Mouse (Mus musculus): Measurements from ENCODE around the gene Itpr1. TPM values are rescaled to one million over a fixed set of nuclear protein-coding genes. Genes with fewer than 3 reads are reported as not detected.
A peak's percentile ranks its signal among the peaks of the same experiment; 100 is the strongest.

Itpr1 gene
- polyA plus RNA-seq, 1 experiment from 2014 or later = 16.7 TPM

DNA sequence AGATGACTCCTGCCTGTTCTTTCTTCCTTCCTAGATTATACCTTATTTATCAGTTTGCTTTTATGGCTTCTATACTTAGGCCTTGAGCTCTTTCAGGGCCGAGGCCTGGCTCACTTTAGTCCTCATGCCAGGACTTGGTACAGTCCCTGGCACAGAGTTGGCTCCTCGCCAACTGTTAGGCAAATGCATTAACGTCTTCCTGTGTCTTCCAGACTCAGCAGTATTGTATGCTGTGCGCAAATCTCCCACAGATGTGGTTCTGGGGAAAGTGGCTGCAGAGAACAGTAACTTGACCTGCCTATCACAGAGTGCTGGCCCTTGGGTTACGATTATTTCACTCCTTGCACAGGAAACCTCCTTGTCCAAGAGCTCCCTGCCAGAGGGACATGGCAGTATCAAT lies 27.9 kb downstream of the Itpr1 start:
- Histone ChIP-seq H3K9ac (ENCODE audit: low read depth, low read length) (no peak overlapping the region), H3K4me2 (no peak overlapping the region), H3K4me3 (ENCODE audit: low read depth, low read length) (no peak overlapping the region), H3K9me3 (replicated peaks; ENCODE audit: control insufficient read depth, low read length) (no peaks in the 10 kb centered on the region), H3K4me1 (ENCODE audit: control insufficient read depth, insufficient read depth, low read length) (peaks cover 30% of the 10 kb centered on the region), H3K36me3 (ENCODE audit: control insufficient read depth, insufficient read depth, low read length) (no peaks in the 10 kb centered on the region), H3K27me3 (ENCODE audit: control insufficient read depth, insufficient read depth, low read length) (no peaks in the 10 kb centered on the region), H3K27ac (ENCODE audit: low read depth, low read length) (no peak overlapping the region)
- whole genome bisulfite sequencing (ENCODE audit: insufficient replicate concordance) = 71% methylated on average over 5 of the region's 5 CpGs
- ATAC-seq (replicated peaks; ENCODE audit: insufficient number of reproducible peaks, low FRiP score, low TSS enrichment) = no peak

DNA sequence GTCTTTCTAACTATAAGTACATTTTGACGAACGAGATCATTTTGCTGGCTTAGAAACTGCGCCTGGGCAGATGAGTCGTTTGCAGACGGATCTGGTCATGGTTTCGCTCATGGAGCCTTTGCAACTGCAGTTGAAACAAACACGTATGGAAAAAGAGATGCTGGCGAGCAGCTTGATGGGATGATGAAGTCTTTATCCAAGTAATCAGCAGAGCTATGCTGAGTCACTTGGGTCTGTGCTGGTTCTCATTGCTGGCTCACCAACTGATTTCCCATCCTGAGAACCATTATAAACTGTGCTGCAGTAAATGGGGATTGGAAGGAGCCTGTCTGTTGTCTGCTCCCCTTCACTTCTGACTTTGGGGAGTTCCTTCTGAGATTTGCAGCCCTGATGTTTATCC lies 31.7 kb downstream of the Itpr1 start:
- no peak overlapping the region for H3K4me2 ChIP-seq
- no peak overlapping the region for H3K4me3 ChIP-seq (ENCODE audit: low read depth, low read length)
- peaks cover 15% of the 10 kb centered on the region for H3K4me1 ChIP-seq (ENCODE audit: control insufficient read depth, insufficient read depth, low read length)
- H3K27ac ChIP-seq (ENCODE audit: low read depth, low read length) = no peak overlapping the region
- ATAC-seq (replicated peaks; ENCODE audit: insufficient number of reproducible peaks, low FRiP score, low TSS enrichment) = no peak
- no peaks in the 10 kb centered on the region for H3K36me3 ChIP-seq (ENCODE audit: control insufficient read depth, insufficient read depth, low read length)
- no peaks in the 10 kb centered on the region for H3K9me3 ChIP-seq (replicated peaks; ENCODE audit: control insufficient read depth, low read length)
- WGBS (ENCODE audit: insufficient replicate concordance) = 80% methylated on average over 8 of the region's 8 CpGs
- H3K27me3 ChIP-seq (ENCODE audit: control insufficient read depth, insufficient read depth, low read length) = no peaks in the 10 kb centered on the region
- no peak overlapping the region for H3K9ac ChIP-seq (ENCODE audit: low read depth, low read length)

DNA sequence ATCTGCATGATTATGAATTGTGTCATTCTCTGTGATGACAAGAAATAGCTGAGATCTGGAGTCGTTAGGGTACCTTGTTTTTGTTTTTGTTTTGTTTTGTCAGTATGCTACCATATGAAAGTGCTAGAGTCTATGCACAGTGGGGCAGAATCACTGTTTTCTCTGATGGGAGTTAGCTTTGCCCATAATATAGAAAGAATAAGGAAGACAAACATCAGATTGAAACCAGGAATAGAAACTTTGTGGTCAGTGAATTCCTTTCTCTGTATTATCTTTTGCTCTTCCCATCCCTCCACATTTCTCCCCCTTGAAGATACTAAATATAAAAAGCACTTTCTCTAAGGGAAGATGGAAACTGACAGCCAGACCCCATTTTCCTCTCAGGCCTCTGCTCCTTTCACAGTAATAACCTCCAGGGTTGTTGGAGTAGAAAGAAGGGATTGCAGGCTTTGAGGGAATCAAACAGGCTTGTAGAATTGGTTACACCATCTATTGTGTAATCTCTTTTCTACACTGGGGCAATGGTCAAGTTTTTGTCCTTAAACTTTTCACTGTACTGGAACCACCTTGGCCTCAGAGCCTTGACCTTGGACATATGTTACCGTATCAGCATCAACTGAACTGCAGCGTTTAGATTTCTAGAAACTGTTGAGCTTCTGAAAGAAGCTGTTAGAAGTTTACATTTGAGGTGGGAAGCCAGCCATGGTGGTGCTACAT lies 33.6 kb downstream of the Itpr1 start:
- Histone ChIP-seq H3K4me2 (no peak overlapping the region), H3K27ac (ENCODE audit: low read depth, low read length) (no peak overlapping the region), H3K4me1 (ENCODE audit: control insufficient read depth, insufficient read depth, low read length) (peaks cover 19% of the 10 kb centered on the region), H3K9ac (ENCODE audit: low read depth, low read length) (no peak overlapping the region), H3K27me3 (ENCODE audit: control insufficient read depth, insufficient read depth, low read length) (no peaks in the 10 kb centered on the region), H3K4me3 (ENCODE audit: low read depth, low read length) (no peak overlapping the region), H3K9me3 (replicated peaks; ENCODE audit: control insufficient read depth, low read length) (no peaks in the 10 kb centered on the region), H3K36me3 (ENCODE audit: control insufficient read depth, insufficient read depth, low read length) (no peaks in the 10 kb centered on the region)
- WGBS (ENCODE audit: insufficient replicate concordance) = 81% methylated on average over 3 of the region's 3 CpGs
- no peak for ATAC-seq (replicated peaks; ENCODE audit: insufficient number of reproducible peaks, low FRiP score, low TSS enrichment)

DNA sequence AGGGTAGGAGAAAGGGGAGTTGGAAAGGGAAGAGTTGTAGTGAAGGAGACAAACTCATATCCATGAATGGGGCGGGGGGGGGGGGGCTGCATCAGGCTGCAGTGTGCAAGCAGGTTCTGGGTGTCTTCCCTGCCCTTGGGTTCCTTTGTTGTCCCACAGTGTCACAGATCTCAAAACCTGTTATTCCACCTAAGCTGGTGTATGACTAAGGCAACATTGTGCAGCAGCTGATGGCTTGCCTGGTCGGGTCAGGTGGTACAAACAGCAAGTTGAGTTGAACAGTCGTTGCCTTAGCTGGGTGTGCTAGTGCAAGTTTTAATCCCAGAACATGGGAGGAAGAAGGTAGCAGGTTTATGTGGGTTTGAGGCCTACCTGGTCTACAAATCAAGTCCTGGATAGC lies 34.3 kb downstream of the Itpr1 start:
- Histone ChIP-seq H3K27ac (ENCODE audit: low read depth, low read length) (no peak overlapping the region), H3K9ac (ENCODE audit: low read depth, low read length) (no peak overlapping the region), H3K4me3 (ENCODE audit: low read depth, low read length) (no peak overlapping the region), H3K4me1 (ENCODE audit: control insufficient read depth, insufficient read depth, low read length) (peaks cover 21% of the 10 kb centered on the region), H3K36me3 (ENCODE audit: control insufficient read depth, insufficient read depth, low read length) (no peaks in the 10 kb centered on the region), H3K4me2 (no peak overlapping the region), H3K27me3 (ENCODE audit: control insufficient read depth, insufficient read depth, low read length) (no peaks in the 10 kb centered on the region), H3K9me3 (replicated peaks; ENCODE audit: control insufficient read depth, low read length) (no peaks in the 10 kb centered on the region)
- 83% methylated on average over 3 of the region's 3 CpGs for WGBS (ENCODE audit: insufficient replicate concordance)
- no peak for ATAC-seq (replicated peaks; ENCODE audit: insufficient number of reproducible peaks, low FRiP score, low TSS enrichment)

DNA sequence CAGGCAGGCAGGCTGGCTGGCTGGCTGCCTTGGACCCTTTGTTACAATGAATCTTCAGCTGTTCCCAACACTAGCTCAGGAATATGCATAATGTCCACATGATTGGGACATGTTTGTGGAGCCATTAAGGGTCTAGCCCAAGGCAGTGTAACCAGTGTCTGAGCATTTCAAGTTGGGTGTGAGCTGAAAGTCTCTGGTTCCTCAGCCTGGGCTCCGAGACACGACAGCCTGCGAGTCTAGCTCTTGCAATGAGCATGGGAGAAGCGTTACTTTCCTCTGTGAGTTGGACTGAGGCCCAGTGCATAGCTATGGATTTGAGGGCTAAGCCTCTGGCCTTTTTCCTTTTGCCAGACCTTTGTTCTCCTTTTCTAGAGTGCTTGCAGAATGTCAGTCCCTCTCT lies 35.6 kb downstream of the Itpr1 start:
- Histone ChIP-seq H3K4me2 (no peak overlapping the region), H3K9me3 (replicated peaks; ENCODE audit: control insufficient read depth, low read length) (no peaks in the 10 kb centered on the region), H3K4me1 (ENCODE audit: control insufficient read depth, insufficient read depth, low read length) (peaks cover 22% of the 10 kb centered on the region), H3K4me3 (ENCODE audit: low read depth, low read length) (no peak overlapping the region), H3K9ac (ENCODE audit: low read depth, low read length) (no peak overlapping the region), H3K27me3 (ENCODE audit: control insufficient read depth, insufficient read depth, low read length) (no peaks in the 10 kb centered on the region), H3K36me3 (ENCODE audit: control insufficient read depth, insufficient read depth, low read length) (no peaks in the 10 kb centered on the region), H3K27ac (ENCODE audit: low read depth, low read length) (peak overlapping the region; percentile 65)
- no peak; the same call in 1 of the 2 replicates for ATAC-seq (replicated peaks; ENCODE audit: insufficient number of reproducible peaks, low FRiP score, low TSS enrichment)
- 71% methylated on average over 4 of the region's 4 CpGs for WGBS (ENCODE audit: insufficient replicate concordance)

DNA sequence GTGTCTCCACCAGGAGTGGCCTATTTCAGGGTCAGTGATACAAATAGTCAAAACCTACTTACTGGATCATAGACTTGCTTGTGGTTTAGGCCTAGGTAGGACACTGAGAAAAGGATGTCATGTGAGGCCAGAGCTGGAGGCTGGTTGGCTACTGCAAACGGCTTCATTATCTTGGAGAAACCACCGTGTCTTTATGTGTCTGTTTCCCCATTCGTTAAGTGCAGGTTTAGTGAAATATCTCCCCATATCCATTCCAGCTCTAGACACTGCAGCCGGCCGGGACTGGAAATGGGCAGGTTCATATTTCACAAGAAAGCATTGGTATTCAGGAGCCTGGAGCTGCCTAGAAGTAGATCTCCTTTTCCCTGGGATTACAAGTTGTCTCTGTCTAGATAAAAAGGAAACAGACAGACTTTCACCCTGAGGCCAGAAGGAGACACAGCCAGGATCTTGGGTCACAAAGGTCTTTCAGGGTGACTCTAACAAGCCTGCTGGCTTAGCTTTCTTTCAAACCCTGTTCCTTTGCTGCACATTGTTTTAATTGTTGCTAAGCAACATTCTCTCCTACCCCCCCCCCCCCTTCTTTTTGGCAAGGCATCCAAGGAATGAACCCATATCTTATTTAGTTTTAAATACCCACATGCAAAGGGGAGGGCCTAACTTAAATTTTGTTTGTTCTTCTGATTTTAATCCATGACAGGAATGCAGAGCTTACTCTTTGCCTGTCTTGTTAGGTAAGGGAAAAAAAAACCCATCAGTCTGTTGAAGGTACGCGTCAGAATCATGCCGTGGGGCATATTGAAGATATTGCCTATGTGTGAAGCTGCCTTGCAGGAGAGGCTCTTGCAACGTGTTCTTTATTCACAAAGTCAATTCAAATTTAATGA lies 36.4 kb downstream of the Itpr1 start:
- Histone ChIP-seq H3K4me3 (ENCODE audit: low read depth, low read length) (no peak overlapping the region), H3K27me3 (ENCODE audit: control insufficient read depth, insufficient read depth, low read length) (no peaks in the 10 kb centered on the region), H3K27ac (ENCODE audit: low read depth, low read length) (peak overlapping the region; percentile 65), H3K4me1 (ENCODE audit: control insufficient read depth, insufficient read depth, low read length) (peaks cover 22% of the 10 kb centered on the region), H3K9me3 (replicated peaks; ENCODE audit: control insufficient read depth, low read length) (no peaks in the 10 kb centered on the region), H3K9ac (ENCODE audit: low read depth, low read length) (no peak overlapping the region), H3K4me2 (peak overlapping the region; percentile 9; the same call in 1 of the 2 replicates), H3K36me3 (ENCODE audit: control insufficient read depth, insufficient read depth, low read length) (no peaks in the 10 kb centered on the region)
- 39% methylated on average over 9 of the region's 9 CpGs for WGBS (ENCODE audit: insufficient replicate concordance)
- no peak; the same call in 1 of the 2 replicates for ATAC-seq (replicated peaks; ENCODE audit: insufficient number of reproducible peaks, low FRiP score, low TSS enrichment)

DNA sequence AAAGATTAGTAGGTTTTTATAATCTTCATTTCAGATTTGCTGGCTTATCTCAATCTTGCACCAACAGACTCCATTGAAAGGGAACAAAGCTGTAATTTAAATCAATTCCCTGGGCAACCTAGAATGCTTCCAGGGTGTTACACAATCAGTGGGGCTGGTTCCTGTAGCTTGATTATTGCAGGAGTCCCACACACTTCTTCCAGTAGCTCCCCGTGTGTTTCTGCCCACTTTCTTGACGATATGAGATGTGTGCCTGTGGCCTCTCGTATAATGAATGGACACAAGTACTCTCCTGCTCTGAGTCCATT lies 37.0 kb downstream of the Itpr1 start:
- whole genome bisulfite sequencing (ENCODE audit: insufficient replicate concordance) = 64% methylated on average over 3 of the region's 3 CpGs
- no peak for ATAC-seq (replicated peaks; ENCODE audit: insufficient number of reproducible peaks, low FRiP score, low TSS enrichment)

DNA sequence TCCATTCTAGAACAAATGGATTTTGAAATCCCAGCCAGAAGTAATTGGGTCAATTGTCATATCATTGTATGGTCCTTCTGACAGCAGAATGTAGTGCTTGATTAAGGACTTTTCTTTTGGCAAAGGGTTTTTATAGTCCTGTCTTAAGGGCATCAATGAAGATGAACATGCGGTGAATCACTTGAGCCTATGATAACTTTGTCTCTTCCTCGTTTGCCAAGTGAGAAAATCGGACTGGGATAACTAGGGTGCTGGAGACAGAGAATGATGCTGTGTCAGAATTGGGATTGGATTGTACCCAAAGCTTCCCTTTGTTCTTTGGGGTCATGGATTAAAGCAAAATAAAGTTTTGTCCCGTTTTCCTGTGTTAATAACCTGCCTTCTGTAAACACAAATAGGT lies 37.5 kb downstream of the Itpr1 start:
- H3K4me1 ChIP-seq (ENCODE audit: control insufficient read depth, insufficient read depth, low read length) = peaks cover 23% of the 10 kb centered on the region
- ATAC-seq (replicated peaks; ENCODE audit: insufficient number of reproducible peaks, low FRiP score, low TSS enrichment) = no peak

More for the DNA sequence above, 37.0 kb downstream of the Itpr1 start:
- H3K4me1 ChIP-seq (ENCODE audit: control insufficient read depth, insufficient read depth, low read length) = peaks cover 22% of the 10 kb centered on the region
- H3K36me3 ChIP-seq (ENCODE audit: control insufficient read depth, insufficient read depth, low read length) = no peaks in the 10 kb centered on the region
- H3K9ac ChIP-seq (ENCODE audit: low read depth, low read length) = no peak overlapping the region
- H3K27me3 ChIP-seq (ENCODE audit: control insufficient read depth, insufficient read depth, low read length) = no peaks in the 10 kb centered on the region
- no peaks in the 10 kb centered on the region for H3K9me3 ChIP-seq (replicated peaks; ENCODE audit: control insufficient read depth, low read length)
- H3K4me3 ChIP-seq (ENCODE audit: low read depth, low read length) = no peak overlapping the region
- no peak overlapping the region for H3K27ac ChIP-seq (ENCODE audit: low read depth, low read length)
- H3K4me2 ChIP-seq = no peak overlapping the region

More for the DNA sequence above, 37.5 kb downstream of the Itpr1 start:
- Histone ChIP-seq H3K9me3 (replicated peaks; ENCODE audit: control insufficient read depth, low read length) (no peaks in the 10 kb centered on the region), H3K27me3 (ENCODE audit: control insufficient read depth, insufficient read depth, low read length) (no peaks in the 10 kb centered on the region), H3K4me2 (no peak overlapping the region), H3K36me3 (ENCODE audit: control insufficient read depth, insufficient read depth, low read length) (no peaks in the 10 kb centered on the region), H3K4me3 (ENCODE audit: low read depth, low read length) (no peak overlapping the region), H3K9ac (ENCODE audit: low read depth, low read length) (no peak overlapping the region), H3K27ac (ENCODE audit: low read depth, low read length) (no peak overlapping the region)
- 88% methylated on average over 4 of the region's 4 CpGs for WGBS (ENCODE audit: insufficient replicate concordance)
